Mouse (Mus musculus) kidney, embryonic 16.5 days (tissue): ENCODE results near the gene Ctf2. TPM values are rescaled to one million over a fixed set of nuclear protein-coding genes. Genes with fewer than 3 reads are reported as not detected.

ENCODE experiments used
- ATAC-seq: fragments of 200-750 bp; cut with Nextera tagmentation; 2 replicates; pipeline ENCODE4 v1.8.0; 2017; ENCODE audit warnings: moderate TSS enrichment; ENCODE audit not compliant: low FRiP score, low TSS enrichment
- H3K27ac ChIP-seq: fragments of 300-500 bp; sonication (generic); 2 replicates; pipeline ENCODE4 v1.5.1; 2014; ENCODE audit warnings: low read length
- H3K27me3 ChIP-seq: fragments of 300-500 bp; sonication (generic); 2 replicates; pipeline ENCODE4 v1.6.1; 2014; ENCODE audit warnings: low read length, control low read depth, mixed read lengths; ENCODE audit not compliant: insufficient read depth
- H3K36me3 ChIP-seq: fragments of 300-500 bp; sonication (generic); 2 replicates; pipeline ENCODE4 v1.6.1; 2014; ENCODE audit warnings: low read length, control low read depth, mixed read lengths; ENCODE audit not compliant: insufficient read depth
- H3K4me1 ChIP-seq: fragments of 300-500 bp; sonication (generic); 2 replicates; pipeline ENCODE4 v1.6.1; 2014; ENCODE audit warnings: low read length, control low read depth, mixed read lengths; ENCODE audit not compliant: insufficient read depth
- H3K4me2 ChIP-seq: fragments of 300-500 bp; sonication (generic); replicated peaks from 2 replicates; pipeline ENCODE4 v1.6.1; 2014; ENCODE audit warnings: low read depth, low read length
- H3K4me3 ChIP-seq: fragments of 300-500 bp; sonication (generic); 2 replicates; pipeline ENCODE4 v1.5.1; 2014; ENCODE audit warnings: mild to moderate bottlenecking, low read length
- H3K9ac ChIP-seq: fragments of 300-500 bp; sonication (generic); replicated peaks from 2 replicates; pipeline ENCODE4 v1.6.1; 2014; ENCODE audit warnings: low read length
- H3K9me3 ChIP-seq: fragments of 300-500 bp; sonication (generic); 2 replicates; pipeline ENCODE4 v1.6.1; 2016; ENCODE audit warnings: low read length, control low read depth
- WGBS: fragments of 180-500 bp; shearing (Covaris S2); extraction: QIAGEN DNeasy Blood & Tissue Kit; methylation state at CpG from one replicate; pipeline ENCODE4 v1.1.7; 2014; 5-methylcytosine and 5-hydroxymethylcytosine counted together
- polyA plus RNA-seq: library from polyadenylated mRNA; unstranded; fragments of >200 nt; fragmentation: Nextera tagmentation; extraction: Ambion mirVana; gene quantifications from 2 replicates; pipeline ENCODE4 v1.2.1, GENCODE M21; 2015

Gene Ctf2
- polyA plus RNA-seq, 1 experiment from 2014 or later, result 0.15 TPM

DNA sequence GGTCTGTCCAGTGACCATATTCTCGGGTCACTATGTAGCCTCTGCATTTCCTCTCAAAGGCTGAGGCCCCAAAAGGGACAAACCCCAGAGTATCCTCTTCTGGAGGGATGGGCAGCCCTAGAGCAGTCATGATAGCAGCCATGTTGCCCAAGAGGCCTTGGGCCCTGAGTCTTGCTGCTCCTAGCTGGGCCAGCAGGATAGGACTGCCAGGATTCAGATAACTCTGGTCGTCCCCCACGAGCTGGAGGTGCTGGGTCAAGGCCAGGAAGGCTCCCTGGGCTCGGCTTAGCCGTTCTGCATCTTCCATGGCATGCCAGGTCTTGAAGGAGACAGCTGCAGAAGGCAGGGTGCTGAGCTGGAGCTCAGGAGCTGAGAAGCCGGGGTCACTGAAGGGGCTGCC lies 12.7 kb downstream of the Ctf2 start:
- H3K4me2 ChIP-seq, result no peak overlapping the region
- no peaks in the 10 kb centered on the region for H3K9me3 ChIP-seq
- no peaks in the 10 kb centered on the region for H3K27me3 ChIP-seq
- no peaks in the 10 kb centered on the region for H3K36me3 ChIP-seq
- no peak for ATAC-seq
- H3K27ac ChIP-seq, result no peak overlapping the region
- 89% methylated on average over 6 of the region's 6 CpGs for WGBS
- no peak overlapping the region for H3K4me3 ChIP-seq
- H3K4me1 ChIP-seq, result peaks cover 8% of the 10 kb centered on the region
- H3K9ac ChIP-seq, result no peak overlapping the region

GRCm38 (mm10) chr7:127718339-127718738 lies 13.6 kb downstream of the Ctf2 start:
- no peaks in the 10 kb centered on the region for H3K36me3 ChIP-seq
- no peak overlapping the region for H3K4me2 ChIP-seq
- H3K9me3 ChIP-seq, result no peaks in the 10 kb centered on the region
- H3K4me3 ChIP-seq, result no peak overlapping the region
- H3K27ac ChIP-seq, result no peak overlapping the region
- no peak overlapping the region for H3K9ac ChIP-seq
- no peaks in the 10 kb centered on the region for H3K27me3 ChIP-seq
- 88% methylated on average over 6 of the region's 6 CpGs for WGBS
- ATAC-seq, result no peak
- H3K4me1 ChIP-seq, result peaks cover 14% of the 10 kb centered on the region

DNA sequence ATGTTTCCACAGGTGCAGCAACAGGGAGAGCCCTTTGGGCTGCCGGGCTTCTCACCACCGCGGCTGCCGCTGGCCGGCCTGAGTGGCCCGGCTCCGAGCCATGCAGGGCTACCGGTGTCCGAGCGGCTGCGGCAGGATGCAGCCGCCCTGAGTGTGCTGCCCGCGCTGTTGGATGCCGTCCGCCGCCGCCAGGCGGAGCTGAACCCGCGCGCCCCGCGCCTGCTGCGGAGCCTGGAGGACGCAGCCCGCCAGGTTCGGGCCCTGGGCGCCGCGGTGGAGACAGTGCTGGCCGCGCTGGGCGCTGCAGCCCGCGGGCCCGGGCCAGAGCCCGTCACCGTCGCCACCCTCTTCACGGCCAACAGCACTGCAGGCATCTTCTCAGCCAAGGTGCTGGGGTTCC lies 15.0 kb downstream of the Ctf2 start:
- 1% methylated on average over 33 of the region's 41 CpGs for WGBS
- Histone ChIP-seq H3K9me3 (no peaks in the 10 kb centered on the region), H3K9ac (peak overlapping the region; percentile 63), H3K4me1 (peaks cover 25% of the 10 kb centered on the region), H3K4me2 (peak overlapping the region; percentile 79), H3K27ac (no peak overlapping the region), H3K36me3 (no peaks in the 10 kb centered on the region), H3K4me3 (peak overlapping the region; percentile 42), H3K27me3 (no peaks in the 10 kb centered on the region)
- peak; percentile 60 for ATAC-seq

DNA sequence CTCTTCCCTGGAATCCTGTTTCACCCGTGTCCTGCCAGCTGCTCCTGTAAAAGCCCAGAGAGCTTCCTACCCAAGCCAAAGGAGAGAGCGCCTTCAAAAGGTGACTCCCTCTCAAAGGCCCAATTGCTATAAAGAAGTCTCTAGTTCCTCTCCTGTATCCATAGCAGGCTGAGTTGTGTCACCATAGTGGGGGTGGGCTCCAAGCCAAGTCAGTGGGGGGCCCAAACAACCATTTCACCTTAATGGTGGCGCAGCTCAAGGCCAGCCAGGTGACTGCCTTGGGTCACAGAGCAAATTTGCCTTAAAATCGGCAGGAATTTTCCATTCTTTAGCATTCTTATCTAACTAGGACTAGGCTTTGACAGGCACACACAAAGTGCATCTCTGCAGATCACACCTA lies 17.1 kb downstream of the Ctf2 start:
- no peak overlapping the region for H3K27ac ChIP-seq
- no peak for ATAC-seq
- WGBS, result 73% methylated on average over 4 of the region's 4 CpGs

GRCm38 (mm10) chr7:127712461-127713385 lies 19.2 kb downstream of the Ctf2 start, which contains the start of gene Ctf1:
Gene Ctf1, plus strand, starts transcription at chr7:127712736.
- WGBS, result 2% methylated on average over 28 of the region's 28 CpGs
- Histone ChIP-seq H3K36me3 (no peaks in the 10 kb centered on the region), H3K4me2 (peak within 1 kb of the TSS; percentile 66), H3K9ac (peak within 1 kb of the TSS; percentile 68), H3K4me1 (peaks cover 49% of the 10 kb centered on the region), H3K4me3 (peak within 1 kb of the TSS; percentile 50), H3K27me3 (no peaks in the 10 kb centered on the region), H3K9me3 (no peaks in the 10 kb centered on the region), H3K27ac (peak within 1 kb of the TSS; percentile 98)
- peak; percentile 37 for ATAC-seq

More for the DNA sequence above, 17.1 kb downstream of the Ctf2 start:
- H3K4me1 ChIP-seq, result peaks cover 40% of the 10 kb centered on the region
- no peak overlapping the region for H3K9ac ChIP-seq
- H3K36me3 ChIP-seq, result no peaks in the 10 kb centered on the region
- no peaks in the 10 kb centered on the region for H3K27me3 ChIP-seq
- no peak overlapping the region for H3K4me2 ChIP-seq
- no peaks in the 10 kb centered on the region for H3K9me3 ChIP-seq
- no peak overlapping the region for H3K4me3 ChIP-seq

DNA sequence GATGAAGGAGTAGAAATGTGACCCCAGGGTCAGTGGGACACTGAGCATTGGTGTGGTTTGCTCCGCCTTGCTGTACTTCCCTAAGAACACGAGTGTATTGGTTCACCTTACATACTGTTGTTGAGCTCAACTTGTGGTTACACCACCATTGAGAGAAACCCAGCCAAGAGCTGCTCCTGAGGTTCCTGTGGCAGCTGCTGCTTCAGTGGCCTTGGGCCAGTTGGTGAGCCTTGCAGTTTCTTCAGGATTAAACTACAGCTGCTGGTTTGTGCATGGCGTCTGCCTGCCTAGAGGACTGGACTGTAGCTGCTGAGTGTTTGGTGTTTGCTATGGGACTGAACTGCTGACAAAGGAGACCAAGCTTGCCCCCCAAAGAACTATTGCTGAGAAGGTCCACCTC lies 20.5 kb downstream of the Ctf2 start:
- WGBS, result 68% methylated on average over 3 of the region's 3 CpGs

GRCm38 (mm10) chr7:127711031-127711430 lies 20.9 kb downstream of the Ctf2 start:
- ATAC-seq, result no peak
- Histone ChIP-seq H3K27ac (peak overlapping the region; percentile 98), H3K4me3 (no peak overlapping the region), H3K4me2 (no peak overlapping the region), H3K4me1 (peaks cover 55% of the 10 kb centered on the region), H3K36me3 (peaks cover 7% of the 10 kb centered on the region), H3K27me3 (no peaks in the 10 kb centered on the region), H3K9ac (no peak overlapping the region), H3K9me3 (no peaks in the 10 kb centered on the region)
- WGBS, result 78% methylated on average over 3 of the region's 3 CpGs

More for the DNA sequence above, 20.5 kb downstream of the Ctf2 start:
- peaks cover 53% of the 10 kb centered on the region for H3K4me1 ChIP-seq
- H3K9ac ChIP-seq, result no peak overlapping the region
- no peak overlapping the region for H3K4me3 ChIP-seq
- no peak for ATAC-seq
- H3K36me3 ChIP-seq, result peaks cover 3% of the 10 kb centered on the region; the same call in 1 of the 2 replicates
- peak overlapping the region; percentile 98 for H3K27ac ChIP-seq
- no peaks in the 10 kb centered on the region for H3K27me3 ChIP-seq
- H3K4me2 ChIP-seq, result no peak overlapping the region
- no peaks in the 10 kb centered on the region for H3K9me3 ChIP-seq

DNA sequence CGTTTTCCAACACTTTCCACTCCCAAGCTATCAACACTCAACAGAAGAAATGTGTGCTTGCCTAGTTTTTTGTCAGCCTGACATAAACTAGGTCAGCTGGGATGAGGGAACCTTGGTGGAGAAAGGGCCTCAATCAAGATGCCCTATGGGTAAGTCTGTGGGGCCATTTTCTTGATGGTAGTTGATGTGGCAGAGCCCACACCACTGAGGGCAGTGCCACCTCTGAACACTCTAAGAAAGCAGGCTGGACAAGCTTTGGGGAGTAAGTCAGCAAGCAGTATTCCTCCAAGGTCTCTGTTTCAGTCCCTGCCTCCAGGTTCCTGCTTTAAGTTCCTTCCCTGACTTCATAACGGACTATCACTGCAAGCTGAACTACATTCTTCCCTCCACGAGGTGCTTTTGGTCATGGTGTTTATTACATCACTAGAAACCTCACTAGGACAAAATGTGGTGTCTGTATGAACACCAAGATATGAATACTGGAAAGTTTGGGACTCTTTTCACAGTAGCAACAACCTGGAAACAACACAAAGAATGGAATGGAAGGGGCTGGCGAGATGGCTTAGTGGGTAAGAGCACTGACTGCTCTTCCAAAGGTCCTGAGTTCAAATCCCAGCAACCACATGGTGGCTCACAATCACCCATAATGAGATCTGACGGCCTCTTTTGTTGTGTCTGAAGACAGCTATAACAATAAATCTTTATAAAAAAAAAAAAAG lies 22.5 kb downstream of the Ctf2 start:
- WGBS, result 77% methylated on average over 5 of the region's 5 CpGs

DNA sequence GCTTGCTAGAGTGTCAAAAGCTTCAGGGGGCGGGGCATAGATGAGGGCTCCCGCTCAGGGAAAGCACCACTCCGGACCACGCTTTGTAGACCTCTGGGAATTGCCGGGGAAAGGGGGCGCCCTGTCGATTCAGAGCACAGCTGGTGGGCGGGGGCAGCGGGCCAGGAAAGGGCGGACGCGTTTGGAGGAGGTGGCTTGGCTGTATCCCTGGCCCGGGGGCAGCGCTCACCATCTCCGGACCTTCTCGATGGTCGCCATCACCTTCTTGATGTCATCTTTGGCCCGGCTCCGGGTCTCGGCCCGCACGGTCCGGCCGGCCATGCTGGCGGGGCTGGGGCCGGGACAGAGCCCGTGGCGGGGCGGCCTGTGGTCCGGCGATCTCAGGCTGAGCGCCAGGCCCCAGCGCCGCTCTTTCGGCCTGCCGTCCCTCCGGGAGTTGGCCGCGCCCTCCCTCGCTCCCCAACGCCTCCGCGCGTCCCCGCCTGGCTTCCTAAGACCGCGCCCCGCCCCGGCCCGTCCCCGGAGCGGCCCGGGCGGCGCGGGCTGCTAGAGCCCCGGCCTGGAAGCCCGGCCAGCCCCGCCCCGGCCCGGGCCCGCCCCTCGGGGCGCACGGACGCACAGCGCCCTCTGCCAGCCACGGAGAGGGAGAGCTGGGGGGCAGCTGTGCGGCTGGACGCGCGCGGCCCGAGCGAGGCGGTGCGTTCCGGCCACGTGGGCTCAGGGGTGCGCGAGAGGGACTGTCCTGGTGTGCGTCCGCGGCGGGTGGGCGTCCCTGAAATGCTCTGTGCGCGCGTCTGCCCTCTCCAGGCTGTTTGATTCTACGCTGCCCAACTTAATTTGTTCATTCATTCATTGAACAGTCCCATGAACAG lies 23.5 kb downstream of the Ctf2 start, which contains the start of gene Bcl7c:
Bcl7c (minus strand) TSS at position 727 of the 872 bp plus-strand sequence.
- ATAC-seq, result peak; percentile 87
- Histone ChIP-seq H3K9me3 (no peaks in the 10 kb centered on the region), H3K4me3 (peak within 1 kb of the TSS; percentile 74), H3K9ac (peak within 1 kb of the TSS; percentile 91), H3K36me3 (peaks cover 20% of the 10 kb centered on the region), H3K27me3 (no peaks in the 10 kb centered on the region), H3K4me2 (peak within 1 kb of the TSS; percentile 70), H3K4me1 (peaks cover 54% of the 10 kb centered on the region), H3K27ac (peak within 1 kb of the TSS; percentile 99)
- WGBS, result under 1% methylated on average over 68 of the region's 90 CpGs

More for the DNA sequence above, 22.5 kb downstream of the Ctf2 start:
- H3K4me2 ChIP-seq, result peak overlapping the region; percentile 70
- peaks cover 16% of the 10 kb centered on the region for H3K36me3 ChIP-seq
- peak overlapping the region; percentile 91 for H3K9ac ChIP-seq
- H3K9me3 ChIP-seq, result no peaks in the 10 kb centered on the region
- peaks cover 58% of the 10 kb centered on the region for H3K4me1 ChIP-seq
- peak overlapping the region; percentile 74 for H3K4me3 ChIP-seq
- H3K27ac ChIP-seq, result peak overlapping the region; percentile 99
- no peak for ATAC-seq
- no peaks in the 10 kb centered on the region for H3K27me3 ChIP-seq
